Mouse (Mus musculus) lung, embryonic 16.5 days (tissue): ENCODE measurements around the gene Gpr171. TPM values are rescaled to one million over a fixed set of nuclear protein-coding genes. Genes with fewer than 3 reads are reported as not detected.
"Not testable (repeated sequence)": the region's sequence is repeated elsewhere in the genome, so short reads cannot be mapped to it uniquely, and the experiment has no call there.

Source experiments
- ATAC-seq: fragments of 200-750 bp; cut with Nextera tagmentation; 2 replicates; pipeline ENCODE4 v1.8.0; 2017; ENCODE audit warnings: low read depth, mild to moderate bottlenecking, moderate library complexity
- H3K27ac ChIP-seq: fragments of 300-500 bp; sonication (generic); 2 replicates; pipeline ENCODE4 v1.5.1; 2014; ENCODE audit warnings: mild to moderate bottlenecking, control low read depth, low read length
- H3K27me3 ChIP-seq: fragments of 300-500 bp; sonication (generic); 2 replicates; pipeline ENCODE4 v1.6.1; 2014; ENCODE audit warnings: low read depth, low read length, mixed read lengths; ENCODE audit not compliant: control insufficient read depth, insufficient read depth
- H3K36me3 ChIP-seq: fragments of 300-500 bp; sonication (generic); 2 replicates; pipeline ENCODE4 v1.6.1; 2014; ENCODE audit warnings: low read length; ENCODE audit not compliant: control insufficient read depth, insufficient read depth
- H3K4me1 ChIP-seq: fragments of 300-500 bp; sonication (generic); replicated peaks from 2 replicates; pipeline ENCODE4 v1.6.1; 2014; ENCODE audit warnings: low read length, mixed read lengths; ENCODE audit not compliant: control insufficient read depth, insufficient read depth
- H3K4me2 ChIP-seq: fragments of 300-500 bp; sonication (generic); 2 replicates; pipeline ENCODE4 v1.6.1; 2014; ENCODE audit warnings: low read depth, low read length, control low read depth
- H3K4me3 ChIP-seq: fragments of 300-500 bp; sonication (generic); 2 replicates; pipeline ENCODE4 v1.5.1; 2014; ENCODE audit warnings: mild to moderate bottlenecking, low read length, control low read depth
- H3K9ac ChIP-seq: fragments of 300-500 bp; sonication (generic); 2 replicates; pipeline ENCODE4 v1.6.1; 2014; ENCODE audit warnings: low read length, control low read depth
- H3K9me3 ChIP-seq: fragments of 300-500 bp; sonication (generic); 2 replicates; pipeline ENCODE4 v1.6.1; 2016; ENCODE audit warnings: low read length; ENCODE audit not compliant: control insufficient read depth
- WGBS: fragments of 180-500 bp; shearing (Covaris S2); extraction: QIAGEN DNeasy Blood & Tissue Kit; methylation state at CpG from one replicate; pipeline ENCODE4 v1.1.7; 2014; 5-methylcytosine and 5-hydroxymethylcytosine counted together
- polyA plus RNA-seq: library from polyadenylated mRNA; unstranded; fragments of >200 nt; fragmentation: Nextera tagmentation; extraction: Ambion mirVana; gene quantifications from 2 replicates; pipeline ENCODE4 v1.2.1, GENCODE M21; 2015

Gpr171 gene
- polyA plus RNA-seq, 1 experiment from 2014 or later = 1.4 TPM

DNA sequence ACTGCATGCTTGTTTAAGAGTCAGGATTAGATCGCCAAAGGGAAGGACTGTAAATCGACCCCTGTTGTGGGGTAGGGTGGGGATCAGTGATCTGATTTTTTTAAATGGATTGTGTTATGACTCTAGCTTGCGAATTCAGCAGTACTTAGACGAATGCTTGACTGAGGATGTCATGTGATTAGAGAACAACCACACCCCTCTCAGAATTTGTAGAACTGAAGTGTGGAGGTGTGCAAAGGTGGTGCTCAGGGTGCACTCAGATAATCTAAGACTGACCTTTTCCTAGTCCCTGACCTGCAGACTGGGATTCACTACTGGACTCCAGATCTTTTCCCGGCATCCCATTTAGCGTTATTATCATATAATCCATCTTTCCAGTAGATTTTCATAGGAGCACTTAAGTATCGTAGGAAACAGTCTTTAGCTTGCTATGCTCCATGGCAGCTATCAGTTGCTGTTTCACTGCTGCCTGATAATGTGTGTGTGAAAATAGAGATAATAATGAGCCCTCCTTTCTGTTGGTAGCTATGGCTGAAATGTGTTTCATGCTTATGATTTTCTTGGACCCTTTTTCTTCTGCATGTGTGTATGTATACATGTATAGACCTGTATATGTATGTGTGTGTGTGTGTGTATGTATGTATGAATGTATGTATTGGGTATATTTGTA, 20.3 kb upstream of the Gpr171 start:
- Histone ChIP-seq H3K27me3 (no peaks in the 10 kb centered on the region), H3K4me3 (no peak overlapping the region), H3K9ac (no peak overlapping the region), H3K4me2 (no peak overlapping the region), H3K36me3 (no peaks in the 10 kb centered on the region), H3K4me1 (peaks cover 24% of the 10 kb centered on the region), H3K9me3 (no peaks in the 10 kb centered on the region), H3K27ac (peak overlapping the region; percentile 47)
- ATAC-seq = no peak
- 49% methylated on average over 7 of the region's 7 CpGs for WGBS

DNA sequence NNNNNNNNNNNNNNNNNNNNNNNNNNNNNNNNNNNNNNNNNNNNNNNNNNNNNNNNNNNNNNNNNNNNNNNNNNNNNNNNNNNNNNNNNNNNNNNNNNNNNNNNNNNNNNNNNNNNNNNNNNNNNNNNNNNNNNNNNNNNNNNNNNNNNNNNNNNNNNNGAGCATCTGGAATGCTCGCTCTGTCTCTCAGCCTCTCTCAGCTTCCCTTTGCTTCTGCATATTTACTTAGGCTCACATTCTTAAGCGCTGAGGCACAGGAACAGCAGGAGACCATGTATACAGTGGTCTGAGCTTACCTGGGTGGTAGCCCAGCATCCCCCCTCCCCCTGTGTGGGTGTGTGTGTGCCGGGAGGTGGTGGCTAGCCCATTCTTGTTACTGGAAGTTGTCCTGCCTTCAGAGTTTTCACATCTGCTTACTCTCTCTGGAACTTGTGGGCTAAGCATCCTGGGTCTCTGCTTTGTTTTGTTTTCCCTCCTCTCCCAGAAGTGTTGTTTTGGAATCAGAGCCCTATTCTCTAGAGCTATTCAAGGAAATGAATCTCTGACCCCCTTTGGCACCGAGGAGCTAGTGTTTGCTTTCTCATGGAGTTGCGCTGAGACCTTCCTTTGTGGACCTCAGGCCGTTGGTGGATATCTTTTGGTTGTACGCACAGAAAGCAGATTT, 19.6 kb upstream of the Gpr171 start:
- 21% methylated on average over 7 of the region's 7 CpGs for WGBS
- H3K27me3 ChIP-seq = no peaks in the 10 kb centered on the region
- H3K4me3 ChIP-seq = no peak overlapping the region
- peaks cover 24% of the 10 kb centered on the region for H3K4me1 ChIP-seq
- H3K27ac ChIP-seq = peak overlapping the region; percentile 47
- H3K9ac ChIP-seq = no peak overlapping the region
- H3K36me3 ChIP-seq = no peaks in the 10 kb centered on the region
- H3K9me3 ChIP-seq = no peaks in the 10 kb centered on the region
- ATAC-seq = peak; percentile 59
- H3K4me2 ChIP-seq = no peak overlapping the region

DNA sequence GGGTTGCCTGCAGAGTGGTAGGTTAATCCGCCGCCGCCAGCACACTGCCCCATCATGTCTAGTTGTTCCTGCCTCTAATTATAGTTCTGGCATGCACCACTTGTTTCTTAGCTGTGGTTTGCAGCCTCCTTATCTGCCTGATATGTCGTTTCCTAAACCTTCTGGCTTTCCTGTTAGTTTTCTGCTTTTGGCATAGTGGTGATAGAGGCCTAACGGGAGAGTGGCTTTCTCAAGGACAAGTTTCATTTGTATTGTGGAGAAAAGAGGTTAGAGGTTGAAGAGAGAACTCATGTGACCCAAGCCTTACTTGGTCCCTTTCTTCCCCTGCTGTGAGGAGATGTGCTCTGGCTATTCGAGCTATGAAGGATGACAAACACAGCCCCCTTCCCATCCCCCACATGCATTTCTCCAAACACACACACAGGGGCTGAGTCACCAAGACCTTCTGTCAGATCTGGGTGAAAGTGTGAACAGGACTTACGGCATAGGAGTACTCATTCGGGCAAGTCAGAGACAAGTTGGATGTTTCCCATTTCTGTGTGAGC, 12.4 kb upstream of the Gpr171 start:
- no peak overlapping the region for H3K27ac ChIP-seq
- ATAC-seq = no peak

DNA sequence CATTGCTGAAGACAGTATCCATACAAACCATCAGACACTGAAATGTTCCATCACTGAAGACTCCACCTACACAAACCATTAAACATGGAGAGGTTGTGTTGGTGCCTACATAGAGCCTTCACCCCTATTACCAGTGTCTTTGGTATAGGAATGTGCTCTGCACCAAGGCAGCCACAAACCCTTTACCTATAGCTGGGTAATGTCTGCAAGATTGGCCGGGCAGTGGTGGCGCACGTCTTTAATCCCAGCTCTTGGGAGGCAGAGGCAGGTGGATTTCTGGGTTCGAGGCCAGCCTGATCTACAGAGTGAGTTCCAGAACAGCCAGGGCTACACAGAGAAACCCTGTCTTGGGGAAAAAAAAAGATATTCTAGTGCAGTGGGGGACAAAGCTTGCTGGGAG, 11.7 kb upstream of the Gpr171 start:
- 91% methylated on average over 4 of the region's 4 CpGs for WGBS
- not testable (repeated sequence) for H3K27me3 ChIP-seq, H3K9me3 ChIP-seq, H3K9ac ChIP-seq, ATAC-seq, H3K36me3 ChIP-seq, H3K4me3 ChIP-seq, H3K4me1 ChIP-seq, H3K27ac ChIP-seq, H3K4me2 ChIP-seq

More for the DNA sequence above, 12.4 kb upstream of the Gpr171 start:
- Histone ChIP-seq H3K27me3 (no peaks in the 10 kb centered on the region), H3K9me3 (no peaks in the 10 kb centered on the region), H3K4me3 (no peak overlapping the region), H3K36me3 (peaks cover 4% of the 10 kb centered on the region; the same call in 1 of the 2 replicates), H3K4me1 (no peaks in the 10 kb centered on the region), H3K9ac (no peak overlapping the region), H3K4me2 (no peak overlapping the region)
- 67% methylated on average over 8 of the region's 8 CpGs for whole genome bisulfite sequencing

DNA sequence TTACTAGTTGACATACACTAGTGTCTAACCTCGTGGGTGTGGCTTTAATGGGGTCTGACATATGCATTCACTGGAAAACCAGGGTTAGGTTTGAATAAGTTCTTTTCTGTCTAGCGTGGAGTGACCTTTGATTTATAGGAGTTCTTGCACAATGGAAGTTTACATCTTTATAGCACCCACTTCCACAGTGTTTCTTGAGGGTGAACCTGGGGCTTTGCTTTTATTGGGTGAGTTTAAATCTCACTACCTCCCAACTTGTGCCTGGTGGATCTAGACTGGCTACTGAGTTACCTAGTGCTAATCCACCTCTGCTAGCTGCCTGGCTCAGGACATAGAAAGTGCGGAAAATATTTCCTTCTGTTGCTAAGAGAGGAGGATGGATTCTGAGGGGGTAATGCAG, 10.3 kb upstream of the Gpr171 start:
- H3K9ac ChIP-seq = no peak overlapping the region
- no peak overlapping the region for H3K27ac ChIP-seq
- no peak overlapping the region for H3K4me3 ChIP-seq
- H3K9me3 ChIP-seq = no peaks in the 10 kb centered on the region
- 66% methylated on average over 3 of the region's 3 CpGs for WGBS
- H3K4me1 ChIP-seq = no peaks in the 10 kb centered on the region
- ATAC-seq = no peak
- H3K4me2 ChIP-seq = no peak overlapping the region
- H3K27me3 ChIP-seq = no peaks in the 10 kb centered on the region
- peaks cover 4% of the 10 kb centered on the region; the same call in 1 of the 2 replicates for H3K36me3 ChIP-seq

DNA sequence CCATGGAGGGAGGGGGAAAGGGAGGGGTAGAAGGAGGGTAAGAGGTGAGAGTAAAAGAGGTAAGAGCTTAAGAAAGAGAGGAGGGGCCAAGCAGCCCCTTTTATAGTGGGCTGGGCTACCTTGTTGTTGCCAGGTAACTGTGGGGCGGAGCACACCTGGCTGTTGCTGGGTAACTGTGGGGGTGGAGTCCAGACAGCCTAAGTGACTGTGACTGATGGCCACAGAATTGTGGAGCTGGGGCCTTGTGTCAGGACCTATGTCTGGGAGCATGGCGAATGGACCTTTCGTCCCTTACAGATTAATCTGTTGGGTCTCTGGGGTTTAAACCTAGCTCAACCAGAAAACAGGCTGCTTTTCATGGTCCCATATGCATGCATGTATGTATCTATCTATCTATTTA, 8.2 kb upstream of the Gpr171 start:
- 92% methylated on average over 3 of the region's 3 CpGs for WGBS

DNA sequence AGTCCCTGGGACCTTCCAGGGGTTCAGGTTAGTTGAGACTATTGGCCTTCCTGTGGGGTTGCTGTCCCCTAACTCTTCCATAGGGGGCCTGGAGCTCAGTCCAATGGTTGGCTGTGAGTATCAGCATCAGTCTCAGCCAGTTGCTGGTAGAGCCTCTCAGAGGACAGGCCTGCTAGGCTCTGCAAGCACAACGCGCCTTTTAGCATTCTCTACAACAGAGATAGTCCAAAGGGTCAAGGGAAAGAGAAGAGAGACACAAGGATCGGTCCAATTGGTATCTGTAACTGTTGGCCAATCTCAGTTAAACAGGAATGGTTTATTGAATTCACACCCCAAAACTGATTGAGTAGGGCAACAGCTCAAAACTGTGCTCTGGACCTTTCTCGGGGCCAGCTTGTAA, 5.8 kb upstream of the Gpr171 start:
- 97% methylated on average over 4 of the region's 4 CpGs for WGBS
- Histone ChIP-seq H3K9ac (no peak overlapping the region), H3K4me1 (no peaks in the 10 kb centered on the region), H3K27ac (no peak overlapping the region), H3K4me2 (no peak overlapping the region), H3K36me3 (no peaks in the 10 kb centered on the region), H3K9me3 (no peaks in the 10 kb centered on the region), H3K27me3 (no peaks in the 10 kb centered on the region), H3K4me3 (no peak overlapping the region)
- ATAC-seq = no peak

More for the DNA sequence above, 8.2 kb upstream of the Gpr171 start:
- H3K4me2 ChIP-seq, H3K4me1 ChIP-seq, H3K36me3 ChIP-seq, ATAC-seq, H3K9me3 ChIP-seq, H3K27me3 ChIP-seq, H3K4me3 ChIP-seq, H3K27ac ChIP-seq, H3K9ac ChIP-seq: not testable (repeated sequence)

DNA sequence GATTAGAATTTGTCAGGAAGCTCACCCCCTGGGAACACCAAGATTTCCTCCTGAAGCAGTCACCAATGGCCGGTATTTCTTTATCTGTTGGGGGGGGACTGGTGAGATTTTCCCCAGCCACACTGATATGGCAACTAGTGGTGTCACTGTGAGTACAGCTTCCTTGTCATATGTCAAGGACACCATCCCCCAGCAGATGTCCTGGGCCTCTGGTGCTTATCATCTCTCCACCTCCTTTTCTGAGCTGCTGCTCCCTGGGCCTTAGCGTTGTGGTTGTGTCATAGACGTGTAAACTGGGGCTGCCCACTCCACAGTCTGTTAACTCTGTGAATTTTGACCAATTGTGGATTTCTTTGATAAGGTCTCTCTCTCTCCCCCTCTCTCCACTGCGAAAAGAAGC, 2.8 kb upstream of the Gpr171 start:
- H3K27me3 ChIP-seq = no peaks in the 10 kb centered on the region
- 44% methylated on average over 4 of the region's 4 CpGs for WGBS
- no peak overlapping the region for H3K9ac ChIP-seq
- H3K27ac ChIP-seq = no peak overlapping the region
- H3K4me3 ChIP-seq = no peak overlapping the region
- no peaks in the 10 kb centered on the region for H3K36me3 ChIP-seq
- ATAC-seq = no peak
- no peaks in the 10 kb centered on the region for H3K4me1 ChIP-seq
- H3K9me3 ChIP-seq = no peaks in the 10 kb centered on the region
- no peak overlapping the region for H3K4me2 ChIP-seq

DNA sequence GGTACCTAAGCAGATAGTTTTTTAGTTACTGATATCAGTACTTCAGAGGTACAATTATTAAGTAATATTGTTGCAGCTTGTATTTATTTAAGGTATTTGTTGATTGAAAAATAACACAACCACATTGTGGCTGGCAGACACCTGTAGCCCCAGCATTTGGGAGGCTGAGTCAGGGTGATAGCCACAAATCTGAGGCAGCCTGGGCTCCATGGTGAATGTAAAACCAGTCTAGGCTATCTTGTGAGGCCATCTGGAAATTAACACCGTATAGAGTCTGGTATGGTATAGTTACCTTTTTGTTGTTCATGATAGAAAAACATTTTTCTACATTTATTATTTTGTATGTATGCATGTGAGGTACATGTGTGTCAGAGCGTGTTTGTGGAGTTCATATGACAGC, 525 bp upstream of the Gpr171 start:
- Histone ChIP-seq H3K27ac (no peak overlapping the region), H3K36me3 (no peaks in the 10 kb centered on the region), H3K9me3 (no peaks in the 10 kb centered on the region), H3K27me3 (no peaks in the 10 kb centered on the region), H3K4me1 (no peaks in the 10 kb centered on the region), H3K4me3 (no peak overlapping the region), H3K4me2 (no peak overlapping the region), H3K9ac (no peak overlapping the region)
- ATAC-seq = no peak
- 91% methylated on average over 2 of the region's 2 CpGs for WGBS
